Mouse (Mus musculus): ENCODE data around the gene 1700092M07Rik. TPM values are rescaled to one million over a fixed set of nuclear protein-coding genes. Genes with fewer than 3 reads are reported as not detected.
A peak's percentile ranks its signal among the peaks of the same experiment; 100 is the strongest.
"Not testable (repeated sequence)": the region's sequence is repeated elsewhere in the genome, so short reads cannot be mapped to it uniquely, and the experiment has no call there.

1700092M07Rik gene
- total RNA-seq, 2 experiments from 2014 or later = not detected

- DNase-seq = no peak
- intact Hi-C loops (cut with DNase I; ENCODE audit: low total_unique reads) = no loop called here
Measured at GRCm38 (mm10) chr19:8715868-8716766, 24.4 kb upstream of the 1700092M07Rik start.

GRCm38 (mm10) chr19:8716767-8717475, 23.6 kb upstream of the 1700092M07Rik start:
- intact Hi-C loops (cut with DNase I; ENCODE audit: low total_unique reads) = no loop called here
- DNase-seq = no peak

- intact Hi-C loops (cut with DNase I; ENCODE audit: low total_unique reads) = no loop called here
- peak; percentile 58 for DNase-seq
Measured at GRCm38 (mm10) chr19:8718357-8718756, 22.2 kb upstream of the 1700092M07Rik start.

DNA sequence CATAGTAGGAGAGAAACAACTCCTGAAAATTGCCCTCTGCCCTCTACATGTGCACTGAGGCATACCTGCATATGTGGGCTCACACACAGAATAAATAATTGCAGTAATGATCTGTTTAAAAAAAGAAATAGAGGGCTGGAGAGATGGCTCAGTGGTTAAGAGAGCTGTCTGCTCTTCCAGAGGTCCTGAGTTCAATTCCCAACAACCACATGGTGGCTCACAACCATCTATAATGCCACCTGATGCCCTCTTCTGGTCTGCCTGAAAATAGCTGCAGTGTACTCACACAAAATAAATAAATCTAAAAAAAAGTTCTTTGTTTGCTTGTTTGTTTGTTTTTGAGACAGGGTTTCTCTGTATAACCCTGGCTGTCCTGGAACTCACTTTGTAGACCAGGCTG, 21.5 kb upstream of the 1700092M07Rik start:
- DNase-seq; intact Hi-C loops (cut with DNase I; ENCODE audit: low total_unique reads): not testable (repeated sequence)

- intact Hi-C loops (cut with DNase I; ENCODE audit: low total_unique reads) = no loop called here
- no peak for DNase-seq
Measured at GRCm38 (mm10) chr19:8721378-8721777, 19.1 kb upstream of the 1700092M07Rik start.

DNA sequence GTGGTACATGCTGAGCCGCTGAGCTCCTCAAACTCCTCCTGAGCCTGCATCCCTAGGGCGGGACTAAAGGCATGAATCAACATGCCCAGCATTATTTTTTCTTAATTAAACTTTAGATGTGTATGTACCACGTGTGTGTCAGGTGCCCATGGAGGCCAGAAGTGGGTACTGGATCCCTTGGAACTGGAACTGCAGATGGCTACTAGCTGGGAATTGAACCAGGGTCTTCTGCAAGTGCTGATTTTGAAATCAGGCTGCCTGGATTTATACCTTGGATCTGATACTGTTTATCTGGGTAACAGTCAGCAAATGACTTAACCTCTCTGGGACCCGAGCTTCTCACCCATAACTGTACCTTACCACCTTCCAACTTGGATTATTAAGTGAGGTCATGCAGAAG, 18.5 kb upstream of the 1700092M07Rik start:
- DNase-seq = no peak
- intact Hi-C loops (cut with DNase I; ENCODE audit: low total_unique reads) = no loop called here

DNA sequence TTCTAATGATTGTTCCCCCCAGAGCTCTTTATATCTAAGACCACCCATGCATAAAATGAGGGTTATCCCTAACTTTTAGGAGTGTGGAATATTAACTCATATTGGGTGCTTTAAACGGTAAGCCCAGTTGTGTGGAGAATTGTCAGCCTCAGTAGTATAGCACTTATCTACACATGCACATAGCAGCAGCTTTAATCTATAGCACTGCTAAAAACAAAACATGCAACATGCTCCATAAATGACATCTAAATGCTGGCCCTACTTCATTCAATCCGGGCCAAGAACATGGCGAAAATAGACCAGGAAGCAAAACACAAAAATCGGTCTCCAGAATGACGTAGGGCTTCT, 18.0 kb upstream of the 1700092M07Rik start:
- no peak for DNase-seq
- intact Hi-C loops (cut with DNase I; ENCODE audit: low total_unique reads) = no loop called here

GRCm38 (mm10) chr19:8722907-8723573, 17.5 kb upstream of the 1700092M07Rik start, which contains the start of gene Slc3a2:
Slc3a2 (minus strand) TSS chr19:8723369.
- intact Hi-C loops (cut with DNase I; ENCODE audit: low total_unique reads) = no loop called here
- peak; percentile 95 for DNase-seq

DNA sequence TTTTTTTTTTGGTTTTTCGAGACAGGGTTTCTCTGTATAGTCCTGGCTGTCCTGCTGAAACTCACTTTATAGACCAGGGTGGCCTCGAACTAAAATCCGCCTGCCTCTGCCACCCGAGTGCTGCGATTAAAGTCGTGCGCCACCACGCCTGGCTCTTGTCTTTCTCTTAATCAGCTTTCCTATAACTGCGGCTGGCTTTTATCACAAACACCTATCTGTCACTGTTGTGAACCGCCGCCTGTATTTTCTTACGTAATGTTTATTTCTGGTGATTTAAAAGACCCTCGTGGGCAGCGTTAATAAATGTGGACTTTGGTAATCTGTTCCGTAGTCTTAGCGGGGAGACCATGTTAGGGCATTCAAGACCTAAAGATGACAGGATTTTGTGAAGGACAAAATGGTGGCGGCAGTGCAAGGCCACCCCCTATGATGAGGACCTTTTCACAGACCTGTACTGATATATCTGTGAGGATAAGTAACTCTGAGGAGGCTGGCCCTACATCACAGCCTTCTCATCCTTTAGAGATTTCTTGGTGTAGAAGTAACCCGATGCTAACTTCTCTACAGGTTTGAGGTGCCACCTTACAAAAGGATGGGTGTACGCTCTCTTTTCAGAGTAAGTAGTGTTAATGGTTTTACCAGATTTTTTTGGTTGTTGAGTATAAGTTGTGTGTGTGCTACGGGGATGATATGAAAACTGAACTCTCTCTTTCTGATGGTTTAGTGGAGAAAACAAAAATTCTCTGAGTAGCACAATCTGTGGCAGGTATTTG, 16.8 kb upstream of the 1700092M07Rik start:
- intact Hi-C loops (cut with DNase I; ENCODE audit: low total_unique reads) = no loop called here
- no peak for DNase-seq

DNA sequence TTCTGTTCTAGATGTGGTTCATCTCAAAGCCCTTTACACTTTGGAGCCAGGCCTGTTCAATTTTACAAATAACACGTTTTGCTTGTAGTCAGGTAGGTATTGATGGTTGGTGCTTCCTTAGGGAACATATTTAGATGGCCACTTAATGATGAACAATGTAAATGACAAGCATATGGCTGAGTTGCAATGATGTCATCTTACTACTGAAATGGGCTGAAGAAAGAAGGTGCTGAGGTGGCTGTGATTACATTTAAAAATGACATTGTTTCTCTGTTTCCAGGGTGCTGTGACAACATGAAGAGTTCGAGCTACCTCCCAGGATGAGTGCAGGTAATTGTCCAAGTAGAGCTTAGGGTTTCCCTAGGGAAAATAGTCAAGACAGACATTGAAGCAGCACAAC, 16.1 kb upstream of the 1700092M07Rik start:
- intact Hi-C loops (cut with DNase I; ENCODE audit: low total_unique reads) = no loop called here
- no peak for DNase-seq

DNA sequence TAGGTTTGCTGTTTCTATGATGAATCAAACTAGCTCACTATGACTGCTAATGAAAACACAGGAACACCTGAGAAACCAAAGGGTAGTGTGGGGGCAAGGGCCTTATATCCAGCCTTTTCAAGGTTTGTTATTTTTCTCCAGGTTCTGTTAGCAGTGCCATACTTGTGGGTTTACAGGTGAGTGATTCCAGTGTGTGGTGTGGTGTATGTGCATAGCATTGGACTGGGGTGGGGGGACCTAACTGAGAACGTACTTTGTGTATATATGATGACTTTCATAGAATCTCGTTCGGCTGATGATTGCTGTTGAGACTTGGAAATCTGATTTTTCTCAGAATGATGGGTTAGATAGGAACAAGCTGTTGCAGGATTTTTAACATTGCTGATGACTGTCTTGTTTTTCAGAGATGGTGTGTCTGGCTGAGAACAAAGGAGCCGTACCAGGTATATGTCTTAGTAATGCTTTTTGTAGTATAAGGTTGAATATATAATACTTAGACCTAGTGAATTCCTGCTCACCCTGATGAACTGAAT, 15.4 kb upstream of the 1700092M07Rik start:
- DNase-seq = no peak
- intact Hi-C loops (cut with DNase I; ENCODE audit: low total_unique reads) = no loop called here

- intact Hi-C loops (cut with DNase I; ENCODE audit: low total_unique reads) = no loop called here
- DNase-seq = no peak
Measured at GRCm38 (mm10) chr19:8726609-8727390, 13.7 kb upstream of the 1700092M07Rik start.

- no peak for DNase-seq
Measured at GRCm38 (mm10) chr19:8727495-8728114, 12.9 kb upstream of the 1700092M07Rik start.

GRCm38 (mm10) chr19:8728335-8729099, 12.0 kb upstream of the 1700092M07Rik start:
- intact Hi-C loops (cut with DNase I; ENCODE audit: low total_unique reads); DNase-seq: not testable (repeated sequence)

More at GRCm38 (mm10) chr19:8727495-8728114, 12.9 kb upstream of the 1700092M07Rik start:
- intact Hi-C loops (cut with DNase I; ENCODE audit: low total_unique reads) = no loop called here

GRCm38 (mm10) chr19:8734334-8734733, 6.2 kb upstream of the 1700092M07Rik start:
- intact Hi-C loops (cut with DNase I; ENCODE audit: low total_unique reads) = no loop called here
- DNase-seq = no peak

- DNase-seq = peak; percentile 90
- intact Hi-C loops (cut with DNase I; ENCODE audit: low total_unique reads) = no loop called here
Measured at GRCm38 (mm10) chr19:8735389-8736159, 4.9 kb upstream of the 1700092M07Rik start, which contains the start of gene Wdr74. Wdr74 (plus strand) TSS chr19:8735827.

- intact Hi-C loops (cut with DNase I; ENCODE audit: low total_unique reads) = no loop called here
- DNase-seq = no peak
Measured at GRCm38 (mm10) chr19:8736160-8736467, 4.4 kb upstream of the 1700092M07Rik start.
